Mouse (Mus musculus) cerebellum, adult 11-12 months (tissue): ENCODE measurements around the gene Olfr157.
"Not testable (repeated sequence)": the region's sequence is repeated elsewhere in the genome, so short reads cannot be mapped to it uniquely, and the experiment has no call there.

Experiments
- DNase-seq: peaks from one replicate; pipeline ENCODE4 v3.0.0; 2022

The Olfr157 gene

DNA sequence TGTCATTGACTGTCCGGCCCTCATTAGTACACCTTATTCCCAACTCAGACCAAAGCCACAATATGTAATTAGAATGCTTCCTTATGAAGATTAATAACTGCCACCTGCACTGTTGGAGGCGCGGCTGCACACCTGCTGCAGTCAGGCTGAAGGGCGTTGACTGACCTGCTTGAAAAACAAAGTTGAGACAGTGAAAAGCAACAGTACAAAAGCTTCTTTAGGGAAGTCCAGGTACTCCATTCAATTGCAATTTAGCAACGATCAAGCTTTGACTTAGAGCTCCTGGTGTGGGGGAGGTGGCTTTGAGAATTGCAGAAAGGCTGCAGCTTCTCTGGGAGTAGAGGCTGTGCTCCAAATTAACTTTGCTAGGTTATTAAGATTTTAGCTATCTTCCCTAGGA lies 44.2 kb downstream of the Olfr157 start:
- DNase-seq: not testable (repeated sequence)

DNA sequence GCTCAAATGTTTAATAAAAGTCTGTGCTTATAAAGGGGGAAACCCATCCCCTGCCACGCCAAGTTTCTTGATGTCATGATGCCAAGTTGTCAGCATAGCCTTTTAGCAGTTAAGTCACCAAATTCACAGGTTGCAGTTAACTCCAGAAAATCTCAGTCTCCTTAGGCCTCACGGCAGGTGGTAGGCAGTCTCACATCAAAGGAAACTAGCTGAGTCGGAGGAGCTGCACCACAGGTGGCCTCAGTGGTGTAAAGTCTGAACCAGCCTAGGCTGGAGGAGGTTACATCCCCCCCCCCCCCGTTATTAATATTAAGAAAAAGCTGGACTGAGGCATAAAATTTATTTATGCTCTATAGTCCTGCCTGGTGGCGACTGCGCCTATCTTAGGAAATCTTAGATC lies 44.7 kb downstream of the Olfr157 start:
- DNase-seq: no peak
